Mouse (Mus musculus): ENCODE measurements around the gene Cubn. TPM values are rescaled to one million over a fixed set of nuclear protein-coding genes. Genes with fewer than 3 reads are reported as not detected.

The Cubn gene
- polyA plus RNA-seq, 2 experiments: 0.04 to 0.06 TPM

DNA sequence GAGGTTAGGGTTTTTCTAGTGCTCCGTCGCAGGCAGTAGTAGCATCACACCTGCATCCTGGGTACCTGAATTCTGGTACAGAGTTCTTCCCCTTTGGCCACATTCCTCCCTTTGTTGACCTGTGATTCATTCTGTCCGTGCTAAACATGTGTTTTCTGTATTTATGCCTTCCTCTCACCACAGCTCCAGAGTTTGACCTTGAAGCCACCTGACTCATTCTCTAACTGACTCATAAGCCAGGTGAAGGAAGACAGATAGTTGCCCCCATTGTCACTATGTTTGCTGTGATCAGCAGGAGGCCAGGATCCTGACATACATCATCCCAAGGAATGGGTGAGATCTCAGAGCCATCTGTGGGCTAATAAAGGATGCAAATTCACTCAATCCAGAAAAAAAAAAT lies 188.2 kb downstream of the Cubn start:
- Histone ChIP-seq H3K4me1 (replicated peaks; ENCODE audit: control insufficient read depth in 2 of 2, insufficient read depth in 2 of 2, low read length in 1 of 2) (no peaks in the 10 kb centered on the region), H3K4me3 (ENCODE audit: insufficient read depth in 1 of 2, low read depth in 2 of 2, low read length in 2 of 2) (no peak overlapping the region), H3K27me3 (ENCODE audit: control insufficient read depth, insufficient read depth, low read length) (no peaks in the 10 kb centered on the region), H3K36me3 (replicated peaks; ENCODE audit: control insufficient read depth, insufficient read depth, low read depth) (no peaks in the 10 kb centered on the region), H3K4me2 (ENCODE audit: low read depth) (no peak overlapping the region), H3K27ac (no peak overlapping the region), H3K9me3 (ENCODE audit: control insufficient read depth, low read length) (no peaks in the 10 kb centered on the region), H3K9ac (replicated peaks) (no peak overlapping the region)
- DNase-seq (ENCODE audit: low read depth in 3 of 3, low spot score in 3 of 3) (no peak), ATAC-seq (ENCODE audit: insufficient read depth) (no peak)
- TF ChIP-seq CTCF (IDR thresholded peaks at IDR 0.05; ENCODE audit: low read depth) (no peak), EP300 (IDR thresholded peaks at IDR 0.05; ENCODE audit: low read depth) (no peak)
- 57% methylated on average over 3 of the region's 3 CpGs for WGBS (ENCODE audit: insufficient replicate concordance)

DNA sequence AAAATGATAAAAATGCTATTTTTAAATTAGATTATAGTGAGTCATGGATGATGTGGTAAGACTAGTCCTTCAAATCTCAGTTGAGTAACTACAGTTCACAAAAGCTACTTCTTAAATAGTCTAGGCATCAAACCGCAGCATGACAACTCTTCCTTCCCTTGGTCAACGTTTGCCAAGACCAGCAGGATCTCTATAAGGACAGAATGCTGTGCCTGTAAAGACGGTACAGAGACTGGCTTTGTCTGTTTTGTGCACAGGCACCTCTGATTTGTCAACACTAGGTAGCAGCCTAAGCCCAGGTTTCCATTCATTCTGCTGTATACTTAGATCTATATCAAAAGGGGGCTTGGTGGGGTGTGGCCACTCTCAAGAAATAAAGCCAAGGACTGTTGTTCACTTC lies 192.6 kb downstream of the Cubn start:
- DNase-seq (ENCODE audit: low read depth in 3 of 3, low spot score in 3 of 3): no peak
- ATAC-seq (ENCODE audit: insufficient read depth): no peak
- Histone ChIP-seq H3K4me3 (ENCODE audit: insufficient read depth in 1 of 2, low read depth in 2 of 2, low read length in 2 of 2) (no peak overlapping the region), H3K36me3 (replicated peaks; ENCODE audit: control insufficient read depth, insufficient read depth, low read depth) (no peaks in the 10 kb centered on the region), H3K9ac (replicated peaks) (no peak overlapping the region), H3K9me3 (ENCODE audit: control insufficient read depth, low read length) (no peaks in the 10 kb centered on the region), H3K27me3 (ENCODE audit: control insufficient read depth, insufficient read depth, low read length) (no peaks in the 10 kb centered on the region), H3K27ac (no peak overlapping the region), H3K4me2 (ENCODE audit: low read depth) (no peak overlapping the region), H3K4me1 (replicated peaks; ENCODE audit: control insufficient read depth in 2 of 2, insufficient read depth in 2 of 2, low read length in 1 of 2) (no peaks in the 10 kb centered on the region)
- WGBS (ENCODE audit: insufficient replicate concordance): 13% methylated on average over 3 of the region's 3 CpGs
- TF ChIP-seq CTCF (IDR thresholded peaks at IDR 0.05; ENCODE audit: low read depth) (no peak), EP300 (IDR thresholded peaks at IDR 0.05; ENCODE audit: low read depth) (no peak)

DNA sequence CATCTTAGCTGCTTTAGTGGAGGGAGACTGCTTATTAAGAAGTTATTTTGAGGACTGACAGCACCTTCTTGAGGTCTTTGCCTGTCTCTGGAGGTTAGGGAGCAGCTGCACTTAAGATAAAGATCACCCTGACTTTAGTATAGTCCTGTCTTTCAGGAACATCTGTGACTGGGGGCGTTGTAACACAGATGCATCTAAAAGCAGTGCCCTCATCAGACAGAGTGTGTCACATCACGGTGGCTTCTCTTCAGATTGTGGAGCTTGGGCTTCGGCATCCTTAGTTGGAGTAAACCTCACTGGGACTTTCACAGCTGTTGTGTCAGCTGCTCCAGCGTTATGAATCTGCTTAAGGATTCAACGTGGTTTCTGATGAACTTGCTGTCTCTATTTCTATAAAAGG lies 193.9 kb downstream of the Cubn start:
- ATAC-seq (ENCODE audit: insufficient read depth) (peak; percentile 26; the same call in 1 of the 2 replicates), DNase-seq (ENCODE audit: low read depth in 3 of 3, low spot score in 3 of 3) (no peak)
- Histone ChIP-seq H3K4me2 (ENCODE audit: low read depth) (no peak overlapping the region), H3K9ac (replicated peaks) (no peak overlapping the region), H3K4me1 (replicated peaks; ENCODE audit: control insufficient read depth in 2 of 2, insufficient read depth in 2 of 2, low read length in 1 of 2) (no peaks in the 10 kb centered on the region), H3K27me3 (ENCODE audit: control insufficient read depth, insufficient read depth, low read length) (no peaks in the 10 kb centered on the region), H3K9me3 (ENCODE audit: control insufficient read depth, low read length) (no peaks in the 10 kb centered on the region), H3K36me3 (replicated peaks; ENCODE audit: control insufficient read depth, insufficient read depth, low read depth) (no peaks in the 10 kb centered on the region), H3K27ac (no peak overlapping the region), H3K4me3 (ENCODE audit: insufficient read depth in 1 of 2, low read depth in 2 of 2, low read length in 2 of 2) (no peak overlapping the region)
- WGBS (ENCODE audit: insufficient replicate concordance): 22% methylated on average over 5 of the region's 5 CpGs
- TF ChIP-seq EP300 (IDR thresholded peaks at IDR 0.05; ENCODE audit: low read depth) (no peak), CTCF (IDR thresholded peaks at IDR 0.05; ENCODE audit: low read depth) (no peak)

DNA sequence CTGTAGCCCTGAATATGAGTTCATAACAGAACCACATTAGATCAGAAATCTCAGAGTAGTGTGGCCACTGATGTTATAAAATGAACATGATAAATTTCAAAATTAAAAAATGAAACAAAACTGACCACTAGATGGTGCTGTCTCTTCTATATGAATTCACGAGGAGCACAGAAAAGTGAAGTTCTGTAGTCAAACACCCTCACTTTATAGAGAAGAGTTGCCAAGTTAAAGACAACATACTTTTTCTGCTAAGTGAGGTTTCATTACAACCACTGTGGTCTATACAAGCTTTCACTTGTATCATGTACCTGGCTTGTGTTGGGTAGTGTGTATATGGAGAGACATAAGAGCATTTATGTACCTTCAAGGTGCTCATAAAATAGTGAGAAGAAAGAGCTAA lies 201.0 kb downstream of the Cubn start:
- no peak overlapping the region for H3K4me2 ChIP-seq (ENCODE audit: low read depth)
- no peak overlapping the region for H3K9ac ChIP-seq (replicated peaks)
- no peaks in the 10 kb centered on the region for H3K4me1 ChIP-seq (replicated peaks; ENCODE audit: control insufficient read depth in 2 of 2, insufficient read depth in 2 of 2, low read length in 1 of 2)
- H3K27me3 ChIP-seq (ENCODE audit: control insufficient read depth, insufficient read depth, low read length): no peaks in the 10 kb centered on the region
- ATAC-seq (ENCODE audit: insufficient read depth): no peak
- no peak overlapping the region for H3K4me3 ChIP-seq (ENCODE audit: insufficient read depth in 1 of 2, low read depth in 2 of 2, low read length in 2 of 2)
- H3K27ac ChIP-seq: no peak overlapping the region
- H3K36me3 ChIP-seq (replicated peaks; ENCODE audit: control insufficient read depth, insufficient read depth, low read depth): no peaks in the 10 kb centered on the region
- 0% methylated on average over 1 of the region's 1 CpGs for whole genome bisulfite sequencing (ENCODE audit: insufficient replicate concordance)
- TF ChIP-seq CTCF (IDR thresholded peaks at IDR 0.05; ENCODE audit: low read depth) (peak; percentile 33; the same call in 1 of the 2 replicates), EP300 (IDR thresholded peaks at IDR 0.05; ENCODE audit: low read depth) (no peak)
- DNase-seq (ENCODE audit: low read depth in 3 of 3, low spot score in 3 of 3): peak in 1 of 3 experiments; percentile 24
- no peaks in the 10 kb centered on the region for H3K9me3 ChIP-seq (ENCODE audit: control insufficient read depth, low read length)

DNA sequence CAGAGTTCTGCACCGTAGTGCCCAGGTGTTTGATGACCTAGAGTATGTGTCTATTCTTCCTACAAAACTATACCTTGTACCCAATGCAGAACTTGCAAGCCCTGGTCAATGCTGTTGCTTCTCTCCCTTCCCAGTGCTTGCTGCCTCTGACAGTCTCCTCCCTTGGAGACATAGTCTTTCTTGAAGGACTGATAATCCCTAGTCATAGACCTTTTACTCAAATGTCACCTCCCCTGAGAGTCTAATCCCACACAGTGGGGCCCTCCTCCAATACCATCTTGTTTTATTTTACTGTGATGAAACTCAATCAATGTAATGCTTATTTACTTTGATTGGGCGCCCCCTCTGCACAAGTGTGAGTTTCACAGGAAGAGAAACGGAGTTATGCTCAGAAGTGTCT lies 201.5 kb downstream of the Cubn start:
- Histone ChIP-seq H3K9me3 (ENCODE audit: control insufficient read depth, low read length) (no peaks in the 10 kb centered on the region), H3K4me1 (replicated peaks; ENCODE audit: control insufficient read depth in 2 of 2, insufficient read depth in 2 of 2, low read length in 1 of 2) (no peaks in the 10 kb centered on the region), H3K36me3 (replicated peaks; ENCODE audit: control insufficient read depth, insufficient read depth, low read depth) (no peaks in the 10 kb centered on the region), H3K4me2 (ENCODE audit: low read depth) (no peak overlapping the region), H3K27ac (no peak overlapping the region), H3K9ac (replicated peaks) (no peak overlapping the region), H3K4me3 (ENCODE audit: insufficient read depth in 1 of 2, low read depth in 2 of 2, low read length in 2 of 2) (no peak overlapping the region), H3K27me3 (ENCODE audit: control insufficient read depth, insufficient read depth, low read length) (no peaks in the 10 kb centered on the region)
- DNase-seq (ENCODE audit: low read depth in 3 of 3, low spot score in 3 of 3) (no peak), ATAC-seq (ENCODE audit: insufficient read depth) (no peak)
- TF ChIP-seq CTCF (IDR thresholded peaks at IDR 0.05; ENCODE audit: low read depth) (no peak), EP300 (IDR thresholded peaks at IDR 0.05; ENCODE audit: low read depth) (no peak)
- 51% methylated on average over 3 of the region's 3 CpGs for WGBS (ENCODE audit: insufficient replicate concordance)
